Mouse (Mus musculus) C2C12 (cell line): Measurements from ENCODE around the gene Brat1.

Experiments used
- CTCF ChIP-seq: IDR thresholded peaks from one replicate; pipeline ENCODE4 v1.5.1; 2011; ENCODE audit not compliant: control insufficient read depth, insufficient read depth, insufficient read length
- MAX ChIP-seq: IDR thresholded peaks from one replicate; pipeline ENCODE4 v1.6.1; 2011; ENCODE audit warnings: mild to moderate bottlenecking, control low read depth
- USF1 ChIP-seq: IDR thresholded peaks from one replicate; pipeline ENCODE4 v1.6.1; 2011; ENCODE audit warnings: low read depth, mild to moderate bottlenecking, control low read depth, moderate library complexity

DNA sequence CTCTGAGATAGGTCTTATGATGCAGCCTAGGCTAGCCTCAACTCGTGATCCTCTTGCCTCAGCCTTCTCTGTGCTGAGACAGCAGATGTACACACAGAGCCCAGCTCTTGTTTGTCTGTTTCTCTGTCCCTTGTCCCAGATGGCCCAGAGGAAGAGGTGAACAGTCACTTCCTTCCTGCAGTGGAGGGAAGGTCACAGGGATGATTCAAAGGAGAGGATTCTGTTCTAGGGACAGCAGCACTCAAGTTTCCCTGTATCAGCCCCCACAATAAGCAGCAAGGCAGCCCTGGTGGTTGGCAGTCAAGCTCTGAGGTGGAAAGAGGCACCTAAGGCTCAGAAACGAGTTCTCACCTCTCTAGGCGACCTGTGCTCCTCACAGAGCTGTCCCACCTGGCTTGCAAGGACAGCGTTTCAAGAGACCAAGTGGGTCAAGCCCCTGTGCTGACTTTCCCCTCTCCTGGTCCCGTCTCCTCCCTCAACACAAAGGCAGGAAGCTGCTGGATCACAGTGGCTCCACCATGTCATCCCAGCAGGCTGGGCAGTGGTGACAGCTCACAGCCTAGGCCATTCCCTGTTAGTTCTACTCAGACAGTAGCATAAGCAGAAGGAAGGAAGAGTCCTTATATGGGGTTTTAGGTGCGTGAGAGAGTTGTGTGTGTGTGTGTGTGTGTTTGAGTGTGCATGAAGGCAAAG lies 60.3 kb downstream of the Brat1 start:
- TF ChIP-seq MAX = no peak
- no peak for TF ChIP-seq CTCF
- no peak for TF ChIP-seq USF1
